Mouse (Mus musculus) ES-Bruce4 (cell line): ENCODE data around the gene Ntn1. TPM values are rescaled to one million over a fixed set of nuclear protein-coding genes. Genes with fewer than 3 reads are reported as not detected.

Source experiments
- H3K27ac ChIP-seq: 2 replicates; pipeline ENCODE4 v1.5.1; 2012; ENCODE audit warnings: low read length, inconsistent platforms; ENCODE audit not compliant: insufficient read depth
- H3K27me3 ChIP-seq: 2 replicates; pipeline ENCODE4 v1.6.1; 2012; ENCODE audit warnings: mild to moderate bottlenecking, low read length, inconsistent platforms; ENCODE audit not compliant: control insufficient read depth, poor library complexity, insufficient read depth, severe bottlenecking
- H3K36me3 ChIP-seq: 2 replicates; pipeline ENCODE4 v1.6.1; 2012; ENCODE audit warnings: inconsistent platforms, mild to moderate bottlenecking, low read length, moderate library complexity; ENCODE audit not compliant: control insufficient read depth, poor library complexity, insufficient read depth, severe bottlenecking
- H3K4me1 ChIP-seq: one replicate; pipeline ENCODE4 v1.8.1; 2011; ENCODE audit warnings: low read length; ENCODE audit not compliant: control insufficient read depth, insufficient read depth
- H3K4me3 ChIP-seq: 2 replicates; pipeline ENCODE4 v1.5.1; 2011; ENCODE audit warnings: low read depth, mild to moderate bottlenecking, low read length
- H3K9ac ChIP-seq: 2 replicates; pipeline ENCODE4 v1.6.1; 2012; ENCODE audit warnings: low read depth, mild to moderate bottlenecking, inconsistent platforms; ENCODE audit not compliant: poor library complexity, severe bottlenecking
- H3K9me3 ChIP-seq: replicated peaks from 2 replicates; pipeline ENCODE4 v1.6.1; 2012; ENCODE audit warnings: mild to moderate bottlenecking, low read length, inconsistent platforms; ENCODE audit not compliant: control insufficient read depth, poor library complexity, insufficient read depth, severe bottlenecking
- CTCF ChIP-seq: IDR thresholded peaks from one replicate; pipeline ENCODE4 v1.8.1; 2011; ENCODE audit warnings: low read depth, low read length
- EP300 ChIP-seq: IDR thresholded peaks from 2 replicates; pipeline ENCODE4 v1.6.1; 2011; ENCODE audit warnings: low read depth, low read length; ENCODE audit not compliant: insufficient read depth
- POLR2A ChIP-seq: IDR thresholded peaks from one replicate; pipeline ENCODE4 v1.8.1; 2011; ENCODE audit warnings: low read length; ENCODE audit not compliant: insufficient read depth
- polyA plus RNA-seq: library from polyadenylated mRNA; stranded (reverse); fragments of >200 nt; gene quantifications from 2 replicates; pipeline ENCODE4 v1.2.4, GENCODE M21; 2011; ENCODE audit warnings: low read depth; ENCODE audit not compliant: missing spikeins, insufficient read depth, insufficient read length

Ntn1 gene
- polyA plus RNA-seq, 1 experiment = 22.3 TPM

GRCm38 (mm10) chr11:68425492-68426315 is 25.1 kb upstream of the Ntn1 start:
- Histone ChIP-seq H3K27ac (no peak overlapping the region), H3K9ac (no peak overlapping the region), H3K9me3 (no peaks in the 10 kb centered on the region), H3K4me3 (no peak overlapping the region), H3K36me3 (no peaks in the 10 kb centered on the region), H3K4me1 (no peaks in the 10 kb centered on the region), H3K27me3 (no peaks in the 10 kb centered on the region; the same call in 1 of the 2 replicates)
- no peak for TF ChIP-seq EP300
- no peak for TF ChIP-seq POLR2A
- no peak for TF ChIP-seq CTCF

DNA sequence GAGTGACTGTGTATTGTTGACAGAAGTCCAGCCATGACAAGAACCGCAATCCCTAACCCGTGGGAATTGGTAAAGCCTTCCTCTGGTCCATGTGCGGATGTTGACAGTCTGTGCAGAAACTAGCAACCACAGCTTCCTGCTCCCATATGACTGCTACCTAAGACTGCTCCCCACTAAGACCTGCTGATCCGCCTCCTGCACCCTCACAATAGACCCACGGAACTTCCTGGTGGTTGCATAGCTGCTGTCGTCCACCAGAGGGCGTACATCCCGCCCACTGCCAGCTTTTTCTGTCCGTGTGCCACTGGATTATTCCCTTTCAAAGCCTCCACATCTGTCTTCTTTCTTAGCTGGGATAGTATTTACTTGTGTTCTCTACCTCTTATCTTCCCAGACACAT is 17.2 kb upstream of the Ntn1 start:
- H3K4me1 ChIP-seq = no peaks in the 10 kb centered on the region
- H3K27me3 ChIP-seq = no peaks in the 10 kb centered on the region; the same call in 1 of the 2 replicates
- peaks cover 3% of the 10 kb centered on the region; the same call in 1 of the 2 replicates for H3K9me3 ChIP-seq
- TF ChIP-seq POLR2A (no peak), CTCF (peak; percentile 89), EP300 (no peak)
- H3K36me3 ChIP-seq = no peaks in the 10 kb centered on the region
- no peak overlapping the region for H3K4me3 ChIP-seq
- H3K9ac ChIP-seq = no peak overlapping the region
- H3K27ac ChIP-seq = no peak overlapping the region

GRCm38 (mm10) chr11:68417001-68417400 is 16.4 kb upstream of the Ntn1 start:
- Histone ChIP-seq H3K4me3 (no peak overlapping the region), H3K9me3 (peaks cover 3% of the 10 kb centered on the region; the same call in 1 of the 2 replicates), H3K27ac (no peak overlapping the region), H3K36me3 (no peaks in the 10 kb centered on the region), H3K27me3 (no peaks in the 10 kb centered on the region; the same call in 1 of the 2 replicates), H3K9ac (no peak overlapping the region), H3K4me1 (no peaks in the 10 kb centered on the region)
- TF ChIP-seq EP300 (no peak), POLR2A (no peak), CTCF (no peak)

- Histone ChIP-seq H3K4me3 (no peak overlapping the region), H3K36me3 (no peaks in the 10 kb centered on the region), H3K4me1 (peaks cover 2% of the 10 kb centered on the region), H3K9ac (no peak overlapping the region), H3K27me3 (no peaks in the 10 kb centered on the region), H3K9me3 (0 out of 2 replicates have a peak, but pooled peaks cover under 1% of the 10 kb centered on the region), H3K27ac (no peak overlapping the region)
- peak; percentile 72 for TF ChIP-seq CTCF
- TF ChIP-seq EP300 = no peak
These were observed 7.5 kb upstream of the Ntn1 start for GRCm38 (mm10) chr11:68408127-68408526.

DNA sequence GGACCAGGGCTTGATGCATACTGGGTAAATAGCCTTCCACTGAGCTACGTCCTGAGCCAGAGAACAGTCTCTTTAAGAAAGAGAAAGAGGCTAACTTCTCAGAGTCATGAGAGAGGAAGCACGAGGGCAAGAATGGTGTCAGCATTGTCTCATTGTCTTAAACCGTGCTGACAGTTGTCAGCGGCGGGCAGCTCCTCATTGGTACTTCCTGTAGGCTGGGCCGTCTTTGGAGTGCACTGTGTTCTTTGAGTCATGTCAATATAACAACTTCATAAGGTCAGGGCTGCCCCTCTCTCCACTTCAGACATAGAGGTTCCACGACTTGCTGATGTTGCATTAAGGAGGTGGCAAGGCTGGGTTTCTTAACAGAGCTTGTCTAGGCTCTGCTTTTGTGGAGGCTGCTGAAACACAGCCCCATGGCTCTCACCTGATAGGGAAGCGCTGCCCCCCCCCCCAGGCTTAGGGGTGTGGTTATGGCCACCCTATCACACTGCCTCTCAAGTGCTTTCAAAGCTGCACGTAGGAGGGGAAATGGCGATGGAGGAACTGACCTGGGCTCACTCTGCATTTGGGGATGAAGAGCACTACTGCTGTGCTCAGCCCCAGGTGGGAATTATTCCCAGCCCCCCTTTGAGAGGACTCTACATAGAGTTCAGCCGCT is 6.8 kb upstream of the Ntn1 start:
- no peak for TF ChIP-seq POLR2A
- Histone ChIP-seq H3K9ac (no peak overlapping the region), H3K4me3 (no peak overlapping the region), H3K4me1 (peaks cover 2% of the 10 kb centered on the region), H3K36me3 (no peaks in the 10 kb centered on the region), H3K9me3 (no peaks in the 10 kb centered on the region), H3K27ac (no peak overlapping the region), H3K27me3 (no peaks in the 10 kb centered on the region)

DNA sequence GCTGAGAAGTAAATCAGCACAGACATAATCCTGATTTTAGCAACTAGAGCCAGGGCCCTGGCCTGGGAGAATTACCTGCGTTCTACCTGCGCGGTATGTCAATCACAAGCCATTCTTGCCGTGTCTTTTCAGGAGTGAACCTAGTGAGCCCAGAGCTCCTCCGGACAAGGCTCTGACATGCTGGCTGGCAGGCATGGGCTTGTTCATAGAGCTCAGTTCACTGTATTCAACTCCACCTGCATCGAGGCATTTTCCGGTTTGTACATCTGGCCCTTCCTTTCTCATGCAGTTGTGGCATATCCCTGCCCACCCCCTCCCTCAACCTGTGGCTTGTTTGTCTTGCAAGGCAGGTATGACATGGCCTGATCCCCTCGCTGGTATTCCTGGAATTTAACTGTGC is 5.0 kb upstream of the Ntn1 start:
- no peak overlapping the region for H3K27ac ChIP-seq
- no peaks in the 10 kb centered on the region for H3K36me3 ChIP-seq
- peaks cover 2% of the 10 kb centered on the region for H3K4me1 ChIP-seq
- H3K9ac ChIP-seq = no peak overlapping the region
- no peaks in the 10 kb centered on the region for H3K9me3 ChIP-seq
- no peak overlapping the region for H3K4me3 ChIP-seq
- TF ChIP-seq POLR2A = no peak
- TF ChIP-seq EP300 = no peak
- TF ChIP-seq CTCF = no peak
- H3K27me3 ChIP-seq = 0 out of 2 replicates have a peak, but pooled peaks cover 2% of the 10 kb centered on the region
